Mouse (Mus musculus): ENCODE measurements at regions not wholly inside any gene's neighbourhood (a gene's known extent, or its start where the extent isn't known, plus 50 kb on each side); places are given as distances from the start of the nearest gene placed in this dataset.

GRCm38 (mm10) chr1:72014580-72014979 lies 197.5 kb downstream of the Mreg start:
- no peak for TF ChIP-seq CTCF (IDR thresholded peaks at IDR 0.05; ENCODE audit: low read depth)
- H3K9me3 ChIP-seq (ENCODE audit: low read depth, low read length): no peaks in the 10 kb centered on the region
- H3K36me3 ChIP-seq (ENCODE audit: insufficient read depth): no peaks in the 10 kb centered on the region
- ATAC-seq (ENCODE audit: insufficient read depth) (peak; percentile 47; the same call in 1 of the 2 replicates), DNase-seq (peak; percentile 69)
- H3K4me1 ChIP-seq (ENCODE audit: insufficient read depth): peaks cover 3% of the 10 kb centered on the region; the same call in 1 of the 2 replicates
- no peak overlapping the region; the same call in 1 of the 2 replicates for H3K27ac ChIP-seq (ENCODE audit: low read depth)
- no peaks in the 10 kb centered on the region for H3K27me3 ChIP-seq (ENCODE audit: insufficient read depth, low read length)
- H3K9ac ChIP-seq: no peak overlapping the region
- no peak overlapping the region for H3K4me2 ChIP-seq
- 30% methylated on average over 2 of the region's 2 CpGs for WGBS
- H3K4me3 ChIP-seq (ENCODE audit: low read depth, low read length): no peak overlapping the region

GRCm38 (mm10) chr1:72013863-72014262 lies 198.2 kb downstream of the Mreg start:
- Histone ChIP-seq H3K9me3 (ENCODE audit: low read depth, low read length) (no peaks in the 10 kb centered on the region), H3K27me3 (ENCODE audit: insufficient read depth, low read length) (no peaks in the 10 kb centered on the region), H3K36me3 (ENCODE audit: insufficient read depth) (no peaks in the 10 kb centered on the region), H3K4me3 (ENCODE audit: low read depth, low read length) (no peak overlapping the region), H3K4me1 (ENCODE audit: insufficient read depth) (peaks cover 7% of the 10 kb centered on the region; the same call in 1 of the 2 replicates), H3K9ac (no peak overlapping the region), H3K27ac (ENCODE audit: low read depth) (no peak overlapping the region), H3K4me2 (no peak overlapping the region)
- ATAC-seq (ENCODE audit: insufficient read depth): no peak
- 84% methylated on average over 7 of the region's 7 CpGs for WGBS
- no peak for TF ChIP-seq CTCF (IDR thresholded peaks at IDR 0.05; ENCODE audit: low read depth)
- no peak for DNase-seq

- H3K9ac ChIP-seq: no peak overlapping the region
- 61% methylated on average over 7 of the region's 7 CpGs for WGBS
- no peak for DNase-seq
- no peak overlapping the region for H3K4me3 ChIP-seq (ENCODE audit: low read depth, low read length)
- no peak overlapping the region for H3K4me2 ChIP-seq
- no peak overlapping the region for H3K27ac ChIP-seq (ENCODE audit: low read depth)
- H3K4me1 ChIP-seq (ENCODE audit: insufficient read depth): peaks cover 6% of the 10 kb centered on the region; the same call in 1 of the 2 replicates
- H3K9me3 ChIP-seq (ENCODE audit: low read depth, low read length): no peaks in the 10 kb centered on the region
- ATAC-seq (ENCODE audit: insufficient read depth): no peak
- no peaks in the 10 kb centered on the region for H3K27me3 ChIP-seq (ENCODE audit: insufficient read depth, low read length)
- no peaks in the 10 kb centered on the region for H3K36me3 ChIP-seq (ENCODE audit: insufficient read depth)
- no peak for TF ChIP-seq CTCF (IDR thresholded peaks at IDR 0.05; ENCODE audit: low read depth)
Measured at GRCm38 (mm10) chr1:72012710-72013109, 199.4 kb downstream of the Mreg start.

- no peak for ATAC-seq (ENCODE audit: insufficient read depth)
- Histone ChIP-seq H3K36me3 (ENCODE audit: insufficient read depth) (no peaks in the 10 kb centered on the region), H3K9me3 (ENCODE audit: low read depth, low read length) (no peaks in the 10 kb centered on the region), H3K4me3 (ENCODE audit: low read depth, low read length) (no peak overlapping the region), H3K27ac (ENCODE audit: low read depth) (0 out of 2 replicates have a peak overlapping the region, but pooled peaks have one; percentile 6), H3K27me3 (ENCODE audit: insufficient read depth, low read length) (no peaks in the 10 kb centered on the region), H3K4me1 (ENCODE audit: insufficient read depth) (0 out of 2 replicates have a peak, but pooled peaks cover 4% of the 10 kb centered on the region), H3K9ac (no peak overlapping the region), H3K4me2 (no peak overlapping the region)
- TF ChIP-seq CTCF (IDR thresholded peaks at IDR 0.05; ENCODE audit: low read depth): no peak
- 15% methylated on average over 7 of the region's 7 CpGs for WGBS
- no peak for DNase-seq
Measured at GRCm38 (mm10) chr1:72009270-72009928, 202.7 kb downstream of the Mreg start.

- H3K9ac ChIP-seq: no peak overlapping the region
- no peak overlapping the region for H3K4me3 ChIP-seq (ENCODE audit: low read depth, low read length)
- H3K27me3 ChIP-seq (ENCODE audit: insufficient read depth, low read length): no peaks in the 10 kb centered on the region
- peaks cover 8% of the 10 kb centered on the region; the same call in 1 of the 2 replicates for H3K4me1 ChIP-seq (ENCODE audit: insufficient read depth)
- no peak overlapping the region for H3K27ac ChIP-seq (ENCODE audit: low read depth)
- DNase-seq: no peak
- no peaks in the 10 kb centered on the region for H3K36me3 ChIP-seq (ENCODE audit: insufficient read depth)
- H3K9me3 ChIP-seq (ENCODE audit: low read depth, low read length): no peaks in the 10 kb centered on the region
- no peak for ATAC-seq (ENCODE audit: insufficient read depth)
- H3K4me2 ChIP-seq: no peak overlapping the region
- WGBS: 47% methylated on average over 7 of the region's 7 CpGs
- TF ChIP-seq CTCF (IDR thresholded peaks at IDR 0.05; ENCODE audit: low read depth): no peak
Measured at GRCm38 (mm10) chr1:72006696-72007291, 205.3 kb downstream of the Mreg start.

GRCm38 (mm10) chr1:72005956-72006355 lies 206.2 kb downstream of the Mreg start:
- ATAC-seq (ENCODE audit: insufficient read depth) (no peak), DNase-seq (no peak)
- Histone ChIP-seq H3K4me3 (ENCODE audit: low read depth, low read length) (no peak overlapping the region), H3K27me3 (ENCODE audit: insufficient read depth, low read length) (no peaks in the 10 kb centered on the region), H3K36me3 (ENCODE audit: insufficient read depth) (no peaks in the 10 kb centered on the region), H3K27ac (ENCODE audit: low read depth) (no peak overlapping the region), H3K9me3 (ENCODE audit: low read depth, low read length) (no peaks in the 10 kb centered on the region), H3K4me2 (no peak overlapping the region), H3K9ac (no peak overlapping the region), H3K4me1 (ENCODE audit: insufficient read depth) (peaks cover 8% of the 10 kb centered on the region; the same call in 1 of the 2 replicates)
- WGBS: 48% methylated on average over 8 of the region's 8 CpGs
- TF ChIP-seq CTCF (IDR thresholded peaks at IDR 0.05; ENCODE audit: low read depth): no peak

- ATAC-seq (ENCODE audit: insufficient read depth): no peak
- Histone ChIP-seq H3K4me3 (ENCODE audit: low read depth, low read length) (no peak overlapping the region), H3K9ac (no peak overlapping the region), H3K36me3 (ENCODE audit: insufficient read depth) (no peaks in the 10 kb centered on the region), H3K9me3 (ENCODE audit: low read depth, low read length) (no peaks in the 10 kb centered on the region), H3K27me3 (ENCODE audit: insufficient read depth, low read length) (no peaks in the 10 kb centered on the region), H3K4me1 (ENCODE audit: insufficient read depth) (peaks cover 8% of the 10 kb centered on the region; the same call in 1 of the 2 replicates), H3K27ac (ENCODE audit: low read depth) (no peak overlapping the region), H3K4me2 (no peak overlapping the region)
- 79% methylated on average over 7 of the region's 7 CpGs for WGBS
- no peak for TF ChIP-seq CTCF (IDR thresholded peaks at IDR 0.05; ENCODE audit: low read depth)
- no peak for DNase-seq
Measured at GRCm38 (mm10) chr1:72005550-72005949, 206.6 kb downstream of the Mreg start.

Data from lung, embryonic 14.5 days (tissue).